Mouse (Mus musculus) heart, adult 18-20 months (tissue): ENCODE measurements around the gene Bola3. TPM values are rescaled to one million over a fixed set of nuclear protein-coding genes. Genes with fewer than 3 reads are reported as not detected.

ENCODE experiments used
- DNase-seq, 2 experiments: peaks; one replicate each; pipeline ENCODE4 v3.0.0; 2021 to 2022; ENCODE audit warnings: mixed read lengths in 1 of 2
- microRNA-seq, 2 experiments: library from miRNA; unstranded; fragments of <30 nt; microRNA quantifications; one replicate each; pipeline ENCODE4 v1.2.0; 2022
- total RNA-seq, 2 experiments: library from RNA; stranded (reverse); gene quantifications; 2 replicates each; pipeline ENCODE4 v1.2.3; 2021

Bola3 gene
- total RNA-seq, 2 experiments from 2014 or later: 388 to 397 TPM

DNA sequence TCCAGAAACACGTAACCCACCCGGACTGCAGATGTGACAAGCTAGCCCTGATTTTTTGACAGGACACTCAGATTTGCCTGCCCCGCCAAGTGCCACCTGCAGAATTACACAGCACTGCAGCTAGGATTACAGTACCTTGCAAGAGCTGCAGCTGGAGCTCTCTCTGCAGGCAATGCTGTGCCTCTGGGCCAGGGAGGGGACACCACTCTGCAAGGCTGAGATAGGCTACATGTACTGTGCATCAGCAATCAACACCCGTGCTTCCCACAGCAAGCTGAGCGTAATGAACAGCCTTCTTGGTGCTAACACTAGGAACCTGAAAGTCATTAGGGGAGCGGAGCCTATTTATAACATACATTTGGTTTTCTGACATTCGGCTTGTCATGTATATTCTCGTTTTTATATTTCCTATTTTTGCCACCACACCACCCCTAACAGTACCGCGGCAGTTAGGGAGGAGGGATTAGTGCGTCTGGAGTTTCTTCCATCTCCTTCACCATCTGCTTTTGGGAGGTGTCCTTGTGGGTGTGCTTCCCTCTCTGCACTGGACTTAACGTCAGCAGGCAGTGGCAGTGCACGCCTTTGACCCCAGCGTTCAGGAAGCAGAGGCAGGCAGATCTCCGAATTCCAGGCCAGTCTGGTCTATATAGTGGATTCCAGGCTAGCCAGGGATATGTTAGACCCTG lies 46.7 kb downstream of the Bola3 start:
- no peak for DNase-seq

- no peak for DNase-seq
Observed at GRCm38 (mm10) chr6:83396711-83397110, 47.8 kb downstream of the Bola3 start.

GRCm38 (mm10) chr6:83397728-83398127 lies 48.8 kb downstream of the Bola3 start:
- DNase-seq: no peak

DNA sequence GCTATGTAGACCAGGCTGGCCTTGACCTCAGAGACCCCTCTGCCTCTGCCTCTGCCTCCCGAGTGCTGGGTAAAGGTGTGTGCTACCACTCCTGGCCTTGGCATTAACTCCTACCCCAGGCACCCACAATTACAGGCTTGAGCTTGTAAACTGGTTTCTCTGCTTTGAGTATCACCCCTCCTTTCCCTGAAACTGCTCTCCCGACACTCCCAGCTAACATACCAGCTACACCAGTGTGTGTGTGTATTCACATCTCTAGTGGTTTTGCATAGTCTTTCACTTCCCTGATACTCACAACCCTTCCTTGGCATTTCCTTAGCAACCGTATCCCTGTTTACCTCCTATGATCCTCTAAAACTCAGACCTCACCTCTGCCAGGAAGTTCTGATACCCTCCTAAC lies 50.8 kb downstream of the Bola3 start:
- DNase-seq: no peak

GRCm38 (mm10) chr6:83403481-83403880 lies 54.5 kb downstream of the Bola3 start:
- no peak for DNase-seq

DNA sequence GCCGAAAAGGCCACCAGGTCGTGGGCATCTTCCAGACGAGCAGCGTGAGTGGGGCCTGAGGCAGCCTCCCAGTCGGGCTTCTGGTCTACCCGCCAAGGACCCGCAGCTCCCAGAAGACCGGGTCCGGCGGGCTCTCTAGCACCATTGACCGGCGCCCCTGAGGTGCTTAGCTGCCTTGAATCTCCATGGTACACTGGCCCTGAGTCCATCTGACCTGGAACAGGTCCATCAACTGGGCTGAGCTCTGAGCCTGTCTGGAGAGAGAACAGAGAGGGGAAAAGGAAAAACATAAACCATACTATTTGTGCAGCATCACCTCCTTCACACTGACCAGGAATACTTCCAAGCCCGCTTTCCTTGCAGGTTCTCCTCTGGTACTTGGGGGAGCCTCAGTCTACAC lies 55.6 kb downstream of the Bola3 start:
- DNase-seq: no peak

DNA sequence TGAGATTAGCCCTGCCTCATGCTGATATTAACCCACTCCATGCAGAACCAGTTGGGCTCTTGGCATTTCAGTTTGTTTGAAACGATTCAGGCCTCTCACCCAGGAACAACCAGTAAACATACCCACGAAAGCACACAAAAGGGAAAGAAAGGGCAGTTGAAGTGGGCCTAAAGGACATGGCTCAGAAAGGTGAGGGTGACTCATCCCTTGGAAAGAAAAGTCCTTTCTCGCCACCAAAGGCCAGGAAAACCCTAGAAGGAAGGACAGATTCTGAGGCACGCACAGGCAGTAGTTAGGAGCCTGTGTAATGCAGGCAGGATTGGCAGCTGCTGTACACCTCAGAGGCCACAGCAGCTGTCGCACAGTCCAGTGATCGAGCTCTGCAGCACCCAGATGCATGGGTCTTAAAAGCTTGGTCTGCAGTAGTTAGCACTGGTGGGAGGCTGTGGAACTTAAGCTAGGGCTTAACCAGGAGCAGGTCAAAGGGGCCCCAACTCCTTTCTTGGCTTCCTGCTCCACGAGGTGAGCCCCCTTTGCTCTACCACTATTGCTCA lies 56.6 kb downstream of the Bola3 start:
- no peak for DNase-seq

DNA sequence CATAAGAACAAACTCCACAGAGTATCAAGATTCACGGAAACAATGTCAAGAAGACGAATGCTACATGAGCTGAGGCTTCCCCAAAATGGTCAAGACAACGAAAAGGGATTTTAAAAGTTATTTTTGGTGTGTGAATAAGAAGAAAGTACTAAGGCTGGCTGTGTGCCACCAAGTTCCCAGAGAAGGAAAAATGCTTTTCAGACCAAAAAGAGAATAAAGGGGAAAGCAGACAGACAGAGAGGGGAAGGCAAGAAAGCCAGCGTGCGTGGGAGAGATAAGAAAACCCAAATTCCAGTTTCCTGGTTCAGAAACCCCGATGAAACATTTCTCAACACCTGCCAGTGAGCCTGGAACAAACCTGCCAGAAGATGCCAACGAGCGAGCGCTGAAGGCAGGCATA lies 59.6 kb downstream of the Bola3 start:
- no peak for DNase-seq

Small RNAs within 50 kb of the gene (microRNA-seq; reads per million reads assigned to microRNA genes)
- 0 reads per million in 2 experiments for gene Mir6374

Other genes starting within 250 kb of the Bola3 start
- gene Ccdc142, start 247.5 kb upstream of the Bola3 start, total RNA-seq: 1 to 10 TPM; 1.3 to 1.5 TPM
- 1 to 10 TPM in 1 of 2 experiments, under 1 TPM in 1; 0.89 to 1.2 TPM for gene Gm42688, start 247.5 kb upstream of the Bola3 start, total RNA-seq
- 100 to 1,000 TPM; 124 to 135 TPM for gene Mrpl53, start 240.1 kb upstream of the Bola3 start, total RNA-seq
- 10 to 100 TPM in 1 of 2 experiments, 1 to 10 TPM in 1; 9.3 to 10.3 TPM for gene Mogs, start 233.7 kb upstream of the Bola3 start, total RNA-seq
- 10 to 100 TPM; 68.8 to 74.6 TPM for gene Wbp1, start 227.6 kb upstream of the Bola3 start, total RNA-seq
- 10 to 100 TPM; 11.9 to 15.7 TPM for gene Ino80b, start 223.7 kb upstream of the Bola3 start, total RNA-seq
- gene Rtkn, start 213.7 kb upstream of the Bola3 start, total RNA-seq: 1 to 10 TPM; 3.5 to 5.9 TPM
- 1 to 10 TPM; 1.6 to 1.8 TPM for gene Wdr54, start 192.8 kb upstream of the Bola3 start, total RNA-seq
- gene 1700003E16Rik, start 192.7 kb upstream of the Bola3 start, total RNA-seq: under 1 TPM; 0.12 to 0.18 TPM
- gene Dctn1, start 183.2 kb upstream of the Bola3 start, total RNA-seq: 100 to 1,000 TPM; 130 to 133 TPM
- gene Slc4a5, start 129.3 kb upstream of the Bola3 start, total RNA-seq: under 1 TPM in 1 of 2 experiments, not detected in 1; 0.08 TPM
- 1 to 10 TPM; 2.3 to 3.8 TPM for gene Mthfd2, start 23.2 kb upstream of the Bola3 start, total RNA-seq
- gene Mob1a, start 23.1 kb upstream of the Bola3 start, total RNA-seq: 10 to 100 TPM; 23.8 to 26.6 TPM
- gene Tet3, start 109.9 kb downstream of the Bola3 start, total RNA-seq: 10 to 100 TPM; 11.5 to 12.7 TPM
- 10 to 100 TPM; 34.7 to 35.0 TPM for gene Dguok, start 157.8 kb downstream of the Bola3 start, total RNA-seq
- gene Actg2, start 187.1 kb downstream of the Bola3 start, total RNA-seq: 1 to 10 TPM in 1 of 2 experiments, under 1 TPM in 1; 0.84 to 1.9 TPM
- gene Stambp, start 223.6 kb downstream of the Bola3 start, total RNA-seq: 10 to 100 TPM; 10.2 to 13.8 TPM